Mouse (Mus musculus) T-helper 2 cell (primary cell): ENCODE measurements around the gene Gna11.

Experiments used
- in situ Hi-C: fragments of 300-600 bp; cut with MboI, MseI; formaldehyde crosslinking; loops from one replicate; pipeline ENCODE4 v1.15.1; 2025; ENCODE audit warnings: high pct_unique_total_duplicates

The Gna11 gene

DNA sequence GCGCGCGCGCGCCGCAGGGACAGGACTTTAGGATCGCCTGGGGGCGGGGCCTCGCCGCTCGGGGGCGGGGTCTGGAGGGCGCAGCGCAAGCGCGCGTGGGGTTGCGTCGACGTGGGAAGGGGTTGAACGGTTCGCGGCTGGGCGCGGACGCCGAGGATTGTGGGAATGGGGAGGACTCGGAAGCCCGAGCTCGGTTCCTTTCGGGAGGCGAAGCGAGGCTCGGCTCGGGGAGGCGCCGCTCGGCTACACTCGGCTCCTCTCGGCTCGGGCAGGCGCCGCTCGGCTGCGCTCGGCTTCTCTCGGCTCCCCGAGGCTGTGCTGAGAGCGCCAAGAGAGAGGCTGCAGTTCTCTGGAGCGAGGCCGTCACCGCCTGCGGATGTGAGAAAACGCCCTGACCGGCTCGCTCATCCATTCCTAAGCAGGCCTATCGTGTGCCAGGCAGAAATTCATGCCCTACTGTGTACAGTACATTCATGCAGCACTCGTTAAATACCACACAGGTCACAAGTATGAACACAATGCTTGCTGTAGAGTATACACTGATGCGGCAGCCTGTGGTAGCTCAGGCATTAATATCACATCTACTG is at the start of gene Gna11:
Gene Gna11 (minus strand): TSS at position 30 of the 587 bp plus-strand sequence.
- in situ Hi-C loops: no loop called here

DNA sequence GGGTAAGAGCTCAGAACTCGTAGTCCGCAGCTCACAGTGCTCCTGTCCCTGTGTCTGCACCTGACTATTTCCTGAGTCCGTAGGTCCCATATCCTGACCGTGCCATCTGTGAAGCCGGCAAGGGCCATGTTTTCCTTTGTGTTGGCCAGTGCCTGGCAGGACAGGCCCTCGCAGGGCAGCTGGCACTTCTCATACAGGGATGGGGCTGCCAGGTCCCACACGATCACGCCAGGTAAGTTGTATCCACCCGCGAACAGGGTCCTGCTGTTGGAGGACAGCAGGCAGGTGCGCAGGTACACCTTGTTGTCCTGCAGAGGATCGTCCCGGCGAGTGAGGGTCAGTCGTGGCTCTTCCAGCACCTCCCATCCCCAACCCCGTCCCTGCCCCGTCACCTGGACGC is 48.9 kb upstream of the Gna11 start:
- in situ Hi-C loops: no loop called here

DNA sequence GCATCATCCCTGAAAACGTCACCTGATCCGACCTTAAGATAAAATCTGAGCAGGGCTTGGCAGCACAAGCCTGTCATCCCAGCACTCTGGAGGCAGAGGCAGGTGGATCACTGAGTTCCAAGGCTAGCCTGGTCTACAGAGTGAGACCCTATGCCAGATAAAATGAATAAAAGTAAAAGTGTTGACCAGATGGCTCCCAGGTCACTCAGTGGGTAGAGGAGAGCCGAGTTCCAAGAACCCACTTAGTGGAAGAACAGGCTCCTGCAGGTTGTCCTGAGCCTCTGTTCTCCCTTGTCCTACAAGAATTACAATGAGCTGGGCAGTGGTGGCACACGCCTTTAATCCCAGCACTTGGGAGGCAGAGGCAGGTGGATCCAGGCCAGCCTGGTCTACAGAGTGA is 48.2 kb upstream of the Gna11 start:
- in situ Hi-C loops: no loop called here

DNA sequence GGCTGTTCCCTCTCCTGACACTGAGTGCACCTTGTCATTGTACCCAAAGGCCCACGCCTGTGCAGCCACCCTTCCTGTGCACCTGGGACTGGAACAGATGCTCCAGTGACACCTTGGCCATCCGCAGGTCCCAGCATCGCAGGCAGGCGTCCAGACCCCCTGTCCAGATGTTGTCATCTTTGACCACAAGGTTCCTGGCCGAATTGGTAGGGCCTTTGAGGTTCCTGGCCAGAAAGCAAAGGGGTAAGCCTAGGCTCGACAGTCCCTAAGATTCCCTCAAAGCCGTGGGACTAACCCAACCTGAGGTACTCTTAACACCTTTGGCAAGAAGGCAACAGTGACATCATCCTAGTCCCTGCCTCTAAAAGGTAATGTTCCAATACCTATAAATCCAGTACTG is 47.6 kb upstream of the Gna11 start:
- in situ Hi-C loops: no loop called here

DNA sequence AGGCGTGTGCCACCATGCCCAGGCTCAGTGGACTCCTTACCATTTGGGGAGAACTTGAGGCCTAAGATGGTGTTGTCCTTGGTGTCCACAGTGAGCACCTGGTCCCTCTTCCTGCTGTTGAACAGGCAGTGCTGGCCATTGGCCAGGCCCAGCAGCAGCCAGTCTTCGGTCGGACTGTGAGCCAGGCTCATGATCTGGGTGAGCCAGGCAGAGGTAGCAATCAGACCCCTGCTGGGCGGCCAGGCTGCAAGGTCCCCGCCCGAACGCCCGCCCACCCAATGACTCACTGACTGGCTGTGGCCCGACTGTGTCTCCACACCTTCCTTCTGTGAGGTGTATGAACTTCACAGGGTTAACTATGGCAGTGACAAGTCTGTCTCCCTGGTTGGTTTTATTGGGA is 46.9 kb upstream of the Gna11 start:
- in situ Hi-C loops: no loop called here

DNA sequence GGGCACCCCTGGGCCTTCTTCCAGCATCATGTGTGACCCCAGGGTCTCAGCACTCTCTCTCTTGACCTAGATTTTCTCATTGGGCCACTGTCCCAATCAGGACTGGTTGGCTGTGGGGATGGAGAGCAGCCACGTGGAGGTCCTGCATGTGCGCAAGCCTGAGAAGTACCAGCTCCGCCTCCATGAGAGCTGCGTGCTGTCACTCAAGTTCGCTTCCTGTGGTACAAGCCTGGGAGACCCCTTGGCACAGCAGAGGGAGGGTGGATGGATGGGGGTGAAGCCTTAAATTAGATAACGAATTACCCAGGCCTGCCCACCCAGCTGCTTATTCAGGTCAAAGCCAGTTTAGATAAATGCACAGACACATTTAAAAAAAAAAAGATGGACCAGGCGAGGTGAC is 43.7 kb upstream of the Gna11 start:
- in situ Hi-C loops: loop anchor here (10.0 kb wide), 1 partner anchor 1106 kb away; the partner anchor contains the start of genes Glt8d2 and Hcfc2

DNA sequence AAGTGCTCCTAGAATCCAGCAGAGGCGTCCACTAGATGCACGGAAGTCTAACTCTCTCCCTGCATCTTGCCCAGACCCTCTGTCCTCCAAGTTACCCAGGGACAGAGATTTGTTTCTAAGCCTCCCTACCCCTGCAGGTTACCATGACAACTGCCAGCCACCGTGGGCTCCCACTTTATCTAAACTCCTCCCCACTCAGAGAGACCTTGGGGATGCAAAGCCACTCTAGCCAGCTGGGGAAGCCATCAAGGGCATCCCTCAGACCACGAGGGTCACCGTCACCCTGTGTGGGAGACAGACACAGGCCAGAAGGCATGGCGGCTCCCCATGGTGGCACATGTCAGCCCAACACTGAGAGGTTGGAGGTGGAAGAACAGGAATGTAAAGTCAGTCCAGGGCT is 38.4 kb upstream of the Gna11 start:
- in situ Hi-C loops: loop anchor here (10.0 kb wide), 1 partner anchor 1111 kb away; the partner anchor contains the start of genes Glt8d2 and Hcfc2

DNA sequence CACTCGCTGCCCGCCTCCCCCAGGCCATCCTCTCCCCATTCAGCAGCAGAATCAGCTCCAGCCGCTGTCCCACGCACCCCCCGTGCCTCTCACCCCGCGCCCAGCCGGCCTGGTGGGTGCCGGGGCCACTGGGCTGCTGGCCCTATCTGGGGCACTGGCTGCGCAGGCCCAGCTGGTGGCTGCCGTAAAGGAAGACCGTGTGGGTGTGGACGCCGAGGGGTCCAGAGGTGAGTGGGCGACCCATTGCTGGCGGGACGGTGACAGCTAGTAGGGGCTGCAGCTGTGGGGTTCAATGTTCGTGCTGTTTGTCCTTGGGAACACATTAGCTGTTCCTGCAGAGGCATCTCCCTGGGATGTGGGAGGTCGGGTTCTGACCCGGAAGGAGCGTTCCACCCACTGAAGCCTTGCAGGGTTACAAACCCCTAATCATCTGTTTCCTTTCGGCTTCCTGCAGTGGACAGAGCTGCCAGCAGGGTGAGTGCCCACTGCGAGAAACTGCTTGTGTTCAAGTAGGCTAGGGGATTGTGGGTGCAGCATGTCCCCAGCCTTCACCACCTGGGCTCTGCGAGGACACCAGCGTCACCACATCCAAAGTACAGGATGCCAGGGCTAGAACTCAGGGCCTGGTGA is 35.6 kb upstream of the Gna11 start:
- in situ Hi-C loops: loop anchor here (10.0 kb wide), 1 partner anchor 1114 kb away; the partner anchor contains the start of genes Glt8d2 and Hcfc2

DNA sequence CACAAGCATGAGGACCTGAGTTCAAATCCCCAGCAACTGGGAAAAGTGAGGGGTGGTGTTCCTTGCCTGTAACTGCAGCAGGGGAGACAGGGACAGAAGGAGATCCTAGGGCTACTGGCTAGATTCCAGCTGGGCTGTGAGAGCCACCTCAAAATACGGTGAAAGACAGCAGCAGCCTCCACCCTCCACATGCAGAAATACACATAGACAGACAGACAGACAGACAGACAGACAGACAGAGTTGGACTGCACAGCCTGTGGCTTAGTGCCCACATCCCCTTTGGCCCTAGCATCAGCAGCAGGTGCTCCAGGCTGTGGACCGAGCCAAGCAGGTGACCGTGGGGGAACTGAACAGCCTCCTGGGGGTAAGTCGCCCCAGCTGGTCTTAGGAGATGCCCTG is 35.0 kb upstream of the Gna11 start:
- in situ Hi-C loops: loop anchor here (10.0 kb wide), 1 partner anchor 1115 kb away; the partner anchor contains the start of genes Glt8d2 and Hcfc2

DNA sequence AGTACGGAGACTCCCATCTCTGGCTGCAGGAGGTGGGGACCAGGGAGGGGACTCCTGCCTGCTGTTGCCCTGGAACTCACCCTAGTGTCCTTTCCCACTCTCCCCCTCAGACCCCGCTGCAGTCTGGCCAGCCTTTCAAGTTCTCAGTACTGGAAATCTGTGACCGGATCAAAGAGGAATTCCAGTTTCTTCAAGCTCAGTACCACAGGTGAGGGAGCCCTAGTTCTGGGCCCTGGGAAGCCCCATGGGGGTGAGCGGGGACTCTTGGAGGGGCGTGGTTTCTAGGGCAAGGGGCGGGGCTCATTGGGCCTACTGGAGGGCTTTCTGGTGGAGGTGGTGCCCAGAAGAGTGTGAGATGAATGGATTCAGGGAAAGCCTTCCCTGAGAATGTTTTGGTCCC is 30.7 kb upstream of the Gna11 start:
- in situ Hi-C loops: no loop called here

DNA sequence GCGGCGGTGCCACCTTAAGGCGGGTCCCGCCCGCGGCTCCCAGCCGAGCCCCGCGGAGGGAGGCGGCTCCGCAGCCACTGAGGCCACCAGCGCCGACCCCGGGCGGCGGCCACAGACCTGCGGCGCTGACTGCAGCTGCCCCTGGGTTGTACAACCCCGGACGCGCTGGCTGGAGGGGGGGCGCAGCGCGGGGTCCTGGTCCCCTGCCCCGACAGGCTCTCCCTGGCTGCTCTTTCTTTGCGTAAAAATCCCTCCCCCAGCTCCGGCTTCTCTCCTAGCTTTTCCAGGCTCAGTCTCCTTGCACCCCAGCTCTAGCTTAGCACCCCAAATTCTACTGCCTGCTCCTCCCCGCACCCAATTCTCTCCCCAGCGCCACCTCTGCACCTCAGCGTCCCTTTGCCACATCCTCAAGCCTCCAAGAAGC is 30.2 kb upstream of the Gna11 start:
- in situ Hi-C loops: no loop called here

DNA sequence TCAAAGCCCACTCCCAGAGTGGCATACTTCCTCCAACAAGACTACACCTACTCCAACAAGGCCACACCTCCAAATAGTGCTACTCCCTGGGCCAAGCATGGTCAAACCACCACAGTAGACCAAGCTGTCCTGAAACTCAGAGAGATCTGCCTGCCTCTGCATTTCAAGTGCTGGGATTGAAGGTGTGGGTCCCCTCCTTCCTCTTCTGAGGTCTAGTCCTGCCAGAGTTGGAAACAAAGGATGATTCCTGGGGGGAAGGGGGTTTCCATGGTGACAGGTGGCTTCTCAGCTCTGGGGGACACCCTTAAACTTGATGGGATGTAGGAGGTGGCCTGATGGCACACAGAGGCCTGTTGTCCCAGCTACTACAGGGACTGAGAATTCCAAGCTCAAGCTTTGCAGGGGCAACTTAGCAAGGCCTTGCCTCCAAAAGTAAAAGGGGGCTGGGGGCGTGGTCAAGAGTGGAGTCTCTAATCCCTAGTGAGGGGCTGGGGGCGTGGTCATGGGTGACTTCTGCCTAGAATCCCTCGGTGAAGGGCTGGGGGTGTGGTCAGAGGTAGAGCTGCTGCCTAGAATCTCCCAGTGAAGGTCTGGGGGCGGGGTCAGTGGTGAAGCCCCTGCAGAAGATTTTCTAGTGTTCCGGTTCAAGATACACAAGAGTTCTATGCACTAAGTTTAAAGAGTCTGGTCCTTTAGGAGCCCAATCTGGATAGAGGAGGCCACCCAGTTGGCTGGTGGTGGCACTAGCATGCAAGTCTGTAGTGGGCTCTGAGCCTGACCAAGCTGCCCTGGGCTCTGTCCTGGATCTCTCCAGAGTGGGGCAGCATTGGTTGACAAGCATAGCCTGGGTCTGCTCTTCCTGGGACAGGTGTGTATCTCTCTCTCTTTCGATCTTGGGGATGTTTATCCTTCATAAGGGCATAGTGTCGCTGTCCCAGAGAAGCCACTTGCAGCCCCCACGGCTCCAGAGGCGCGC is 29.4 kb upstream of the Gna11 start, which contains the start of gene Tle2:
Gene Tle2 (plus strand): TSS at position 481 of the 976 bp plus-strand sequence.
- in situ Hi-C loops: no loop called here

DNA sequence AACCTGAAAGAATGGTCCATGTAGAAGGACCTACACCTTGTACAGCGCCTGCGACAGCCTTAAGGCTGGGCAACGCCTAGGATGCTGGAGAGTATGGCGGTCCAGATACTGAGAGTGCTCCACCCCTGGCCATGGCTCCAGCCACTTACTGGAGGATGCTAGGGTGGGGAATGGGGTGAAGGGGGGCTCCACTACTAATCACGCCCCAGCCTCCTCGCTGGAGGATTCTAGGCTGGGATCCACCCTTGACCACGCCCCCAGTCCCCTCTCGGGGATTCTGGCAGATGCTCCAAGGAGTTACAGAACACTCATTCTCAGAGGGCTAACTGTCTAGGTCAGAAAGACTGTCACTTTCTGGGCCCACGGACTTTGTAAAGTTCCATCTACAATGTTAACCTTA is 28.0 kb upstream of the Gna11 start:
- in situ Hi-C loops: no loop called here

DNA sequence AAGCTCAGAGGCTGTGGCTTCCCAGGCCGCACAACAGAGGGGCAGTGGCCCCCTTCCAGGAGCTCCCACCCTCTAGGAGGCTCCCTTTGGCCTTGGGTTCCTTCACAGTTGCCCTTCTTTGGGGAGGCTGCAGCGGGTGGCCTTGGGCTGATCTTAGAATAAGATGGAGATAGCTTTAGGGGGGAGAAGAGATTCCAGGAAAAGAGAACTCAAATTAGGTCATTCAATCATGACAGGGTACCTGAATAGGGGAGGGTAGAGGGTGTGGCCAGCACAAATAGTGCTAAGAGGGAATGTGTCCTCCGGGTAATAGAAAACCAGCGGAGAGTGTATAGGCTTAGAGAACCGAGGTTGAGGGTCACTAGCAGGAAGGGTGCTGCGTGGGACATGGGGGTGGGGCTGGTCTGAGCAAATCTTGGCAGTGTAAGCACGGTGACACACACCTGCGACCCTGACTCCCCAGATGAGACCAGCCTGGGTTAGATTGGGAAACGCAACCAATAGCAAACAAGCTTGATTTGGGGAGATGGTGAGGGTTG is 27.2 kb upstream of the Gna11 start:
- in situ Hi-C loops: no loop called here

DNA sequence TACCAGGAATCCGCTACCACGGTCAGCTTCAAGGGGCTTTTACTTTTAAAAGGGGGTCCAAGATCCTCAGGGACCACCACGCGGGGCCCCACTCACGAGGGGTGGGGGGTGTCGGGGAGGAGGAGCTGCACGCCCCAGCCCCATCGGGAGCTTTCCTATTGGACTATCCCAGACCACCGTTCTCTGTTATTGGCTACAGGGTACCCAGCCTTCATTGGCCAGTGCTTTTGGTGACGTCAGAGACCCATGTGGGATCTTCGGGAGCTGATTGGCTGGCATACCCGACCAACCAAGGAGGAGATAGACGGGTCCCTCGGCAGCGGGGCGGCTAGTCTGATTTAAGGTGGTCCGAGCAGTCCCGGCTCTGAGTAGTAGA is 26.5 kb upstream of the Gna11 start:
- in situ Hi-C loops: no loop called here

DNA sequence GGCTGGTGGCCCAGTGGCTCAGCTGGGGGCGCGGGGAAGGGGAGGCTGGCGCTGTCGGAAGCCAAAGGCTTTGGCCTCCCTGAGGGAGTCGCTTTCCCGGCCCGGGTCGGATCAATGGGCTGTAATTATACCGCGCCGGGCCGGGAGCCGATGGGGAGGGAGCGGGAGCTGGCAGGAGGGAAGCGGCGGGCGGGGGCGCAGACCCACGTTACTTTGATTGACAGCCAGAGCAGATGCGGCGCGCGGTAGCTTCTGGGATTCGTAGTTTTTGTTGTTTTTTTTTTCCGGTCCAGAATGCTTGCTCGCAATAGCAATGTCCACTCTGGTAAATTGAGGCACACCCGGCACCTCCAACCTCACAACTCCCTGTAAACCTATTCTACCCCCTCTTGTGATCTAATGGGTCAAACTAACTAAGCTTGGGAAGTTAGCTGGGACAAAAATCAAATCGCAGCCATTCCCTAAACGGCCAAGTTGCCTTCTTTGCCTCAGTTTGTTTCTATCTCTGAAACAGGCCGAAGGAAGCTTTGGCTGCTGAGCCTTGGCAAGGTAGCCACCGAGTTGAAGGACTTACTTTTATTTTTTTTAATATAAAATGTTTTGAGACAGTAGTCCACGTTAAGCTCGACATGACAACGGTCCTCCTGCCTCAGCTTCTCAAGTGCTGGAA is 26.0 kb upstream of the Gna11 start:
- in situ Hi-C loops: no loop called here

DNA sequence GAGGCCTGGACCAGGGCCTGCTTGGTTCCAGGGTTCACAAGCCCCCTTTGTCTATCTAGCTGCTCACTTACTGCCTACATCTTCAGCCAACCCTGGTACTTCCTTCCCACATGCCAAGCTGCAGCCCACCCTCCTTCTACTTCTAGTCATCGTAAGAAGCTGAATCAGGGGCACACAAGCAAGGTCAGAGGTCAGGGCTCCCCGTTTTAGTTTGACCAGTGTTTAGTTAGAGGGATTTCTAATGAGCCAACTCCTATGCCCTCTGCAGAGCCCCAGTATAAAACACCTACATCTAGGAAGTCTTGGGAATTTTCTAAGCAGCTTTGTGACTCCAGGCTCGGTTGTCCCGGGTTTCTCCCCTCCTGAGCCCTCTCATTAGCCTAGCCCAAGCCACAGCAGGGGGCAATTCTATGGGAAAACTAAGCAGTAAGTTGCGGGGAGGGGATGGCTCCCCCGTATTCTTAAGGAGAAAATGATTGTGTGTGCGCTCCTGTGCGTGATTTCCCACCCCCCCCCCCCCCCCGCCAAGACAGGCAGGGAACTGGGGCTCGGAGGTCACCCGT is 25.3 kb upstream of the Gna11 start:
- in situ Hi-C loops: no loop called here

DNA sequence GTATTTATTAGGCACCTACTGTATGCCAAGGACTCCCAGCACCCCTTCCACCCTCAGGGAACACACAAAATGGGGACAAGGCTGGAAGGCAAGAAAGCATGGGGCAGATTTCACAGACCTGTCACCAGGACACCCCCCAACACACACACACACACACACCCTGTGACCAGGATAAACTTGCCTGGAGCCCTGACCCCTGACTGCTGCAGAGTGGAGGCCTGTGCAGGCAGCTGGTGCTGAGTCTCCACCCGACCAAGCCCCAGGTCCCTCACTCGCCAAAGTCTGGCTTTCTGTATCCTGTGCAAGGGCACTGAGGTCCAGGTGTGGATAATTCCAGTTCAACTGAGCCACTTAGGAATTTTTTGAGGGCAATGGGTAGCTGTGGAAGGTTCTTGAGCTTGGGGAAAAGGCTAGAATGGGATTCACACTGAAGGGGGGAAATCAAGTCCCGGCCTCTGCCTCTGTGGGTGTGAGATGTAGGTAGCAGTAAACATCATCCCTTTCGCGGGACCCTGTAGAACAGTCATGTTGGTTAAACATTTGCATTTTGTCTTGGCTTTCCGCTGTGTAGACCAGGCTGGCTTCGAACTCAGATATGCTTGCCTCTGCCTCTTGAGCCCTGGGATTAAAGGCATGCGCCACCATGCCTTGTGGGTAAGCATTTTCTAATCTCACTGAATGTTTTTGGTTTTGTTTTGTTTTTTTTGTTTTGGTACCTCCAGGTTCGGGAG is 24.7 kb upstream of the Gna11 start:
- in situ Hi-C loops: loop anchor here (5.0 to 10.0 kb wide), 2 partner anchors 33 to 1435 kb away; partner anchors contain the start of gene Tle6

DNA sequence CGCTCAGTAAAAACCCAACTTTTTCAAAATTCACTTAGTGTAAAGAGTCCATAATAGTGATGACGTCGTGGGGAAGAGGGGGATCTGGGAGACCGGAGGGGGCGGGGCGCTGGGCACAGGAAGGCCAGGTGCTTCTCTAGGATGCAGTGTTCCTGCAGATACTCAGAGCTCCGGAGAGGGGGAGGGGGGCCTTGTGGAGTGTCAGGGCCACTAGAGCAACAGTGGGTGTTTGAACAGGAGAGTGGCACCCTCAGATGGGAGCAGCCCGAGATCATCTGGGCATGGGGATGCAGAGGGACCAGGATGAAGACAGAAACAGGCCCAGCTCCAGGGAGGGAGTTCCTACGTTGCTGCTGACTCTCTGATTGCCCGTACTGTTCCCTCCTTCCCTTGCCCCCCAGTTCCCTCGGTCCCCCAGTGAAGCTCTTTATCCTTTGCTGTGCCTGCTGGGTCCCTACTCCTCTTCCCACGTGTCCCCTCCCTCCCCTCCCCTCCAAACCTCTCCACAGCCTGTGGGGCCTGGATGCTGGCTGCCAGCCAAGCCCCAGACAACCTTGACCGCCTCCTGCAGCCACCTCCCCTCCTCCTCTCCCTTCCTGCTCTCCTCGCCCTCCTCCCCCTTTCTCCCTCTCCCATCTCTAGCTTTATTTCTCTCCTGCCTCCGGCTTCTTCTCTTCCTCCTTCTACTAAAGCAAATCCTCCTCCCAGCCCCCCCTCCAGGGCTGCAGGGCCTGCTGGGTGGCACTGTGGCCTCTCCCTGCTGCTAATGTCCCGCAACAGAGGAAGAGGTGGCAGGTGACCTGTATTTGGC is 23.6 kb upstream of the Gna11 start:
- in situ Hi-C loops: loop anchor here (5.0 to 10.0 kb wide), 2 partner anchors 34 to 1436 kb away; partner anchors contain the start of gene Tle6
